9 mouse cellular contexts compared by ENCODE assay signal in genomic region chrX:152146150-152146549, GRCm38 (mm10). TPM values are rescaled to one million over a fixed set of nuclear protein-coding genes. Genes with fewer than 3 reads are reported as not detected.
A peak's percentile ranks its signal among the peaks of the same experiment; 100 is the strongest.
DNase-seq lines count a peak whose midpoint lies in the region; ATAC-seq and TF ChIP-seq lines count a peak whose summit lies in the region.
"Had no signal": no experiment of that assay in that cellular context is flagged by ENCODE, and none has a peak within 500 bp of the region (broad histone marks: within the 10 kb centered on the region; RNA-seq: fewer than 3 reads in every experiment).

No protein-coding gene starts in this region.

- ATAC-seq in heart, embryonic 12.5 days (ENCODE audit: insufficient number of reproducible peaks, low FRiP score) = no peak
- ATAC-seq in forebrain, postnatal 0 days = peak; percentile 32
- ATAC-seq in limb, embryonic 13.5 days (ENCODE audit: low FRiP score, low read depth) = no peak

- no peak for TF ChIP-seq POLR2A in brain, embryonic 14.5 days (IDR thresholded peaks at IDR 0.05; ENCODE audit: borderline replicate concordance, extremely low read depth, insufficient read depth, insufficient read length, poor library complexity, severe bottlenecking)

- no peak overlapping the region for H3K27ac ChIP-seq in heart, embryonic 12.5 days (ENCODE audit: poor library complexity, severe bottlenecking)
- no peak overlapping the region for H3K27ac ChIP-seq in forebrain, postnatal 0 days (ENCODE audit: low read depth, low read length)
- no peak overlapping the region for H3K27ac ChIP-seq in limb, embryonic 13.5 days

- no peak for DNase-seq in heart, adult 9 months (ENCODE audit: low spot score in 2 of 2)
- DNase-seq in brain, embryonic 14.5 days (ENCODE audit: low read depth) = peak; percentile 29
- peak; percentile 8 for DNase-seq in forebrain, postnatal 0 days
- no peak for DNase-seq in spleen, postnatal 4 days (ENCODE audit: low spot score in 2 of 2)
- no peak for DNase-seq in retina, embryonic 14.5 days (ENCODE audit: low spot score)
- no peak for DNase-seq in kidney, postnatal 25 days
- DNase-seq: lung, embryonic 14.5 days had no signal

- H3K9me3 ChIP-seq in heart, embryonic 12.5 days (replicated peaks) = no peaks in the 10 kb centered on the region
- no peaks in the 10 kb centered on the region for H3K9me3 ChIP-seq in forebrain, postnatal 0 days (ENCODE audit: low read length)
- H3K9me3 ChIP-seq in limb, embryonic 13.5 days = no peaks in the 10 kb centered on the region

- WGBS in heart, embryonic 12.5 days = 14% methylated on average over 1 of the region's 1 CpGs
- WGBS in forebrain, postnatal 0 days = 35% methylated on average over 1 of the region's 1 CpGs
- 33% methylated on average over 1 of the region's 1 CpGs for WGBS in limb, embryonic 13.5 days

- peaks cover 60% of the 10 kb centered on the region for H3K27me3 ChIP-seq in heart, embryonic 12.5 days (replicated peaks)
- no peaks in the 10 kb centered on the region for H3K27me3 ChIP-seq in forebrain, postnatal 0 days (ENCODE audit: insufficient read depth, low read length)
- peaks cover 81% of the 10 kb centered on the region for H3K27me3 ChIP-seq in limb, embryonic 13.5 days

- peak overlapping the region; percentile 85 for H3K4me2 ChIP-seq in heart, embryonic 12.5 days
- peak overlapping the region; percentile 65 for H3K4me2 ChIP-seq in forebrain, postnatal 0 days (ENCODE audit: low read depth)
- H3K4me2 ChIP-seq in limb, embryonic 13.5 days (replicated peaks) = peak overlapping the region; percentile 83

- no peak overlapping the region for H3K4me3 ChIP-seq in heart, embryonic 12.5 days
- H3K4me3 ChIP-seq in forebrain, postnatal 0 days (ENCODE audit: low read depth, low read length) = peak overlapping the region; percentile 59
- H3K4me3 ChIP-seq in limb, embryonic 13.5 days = peak overlapping the region; percentile 59; the same call in 1 of the 2 replicates

- H3K9ac ChIP-seq in heart, embryonic 12.5 days = no peak overlapping the region
- H3K9ac ChIP-seq in forebrain, postnatal 0 days = peak overlapping the region; percentile 25
- H3K9ac ChIP-seq in limb, embryonic 13.5 days = 0 out of 2 replicates have a peak overlapping the region, but pooled peaks have one; percentile 19
- H3K9ac ChIP-seq: lung, embryonic 14.5 days had no signal

- no peaks in the 10 kb centered on the region for H3K36me3 ChIP-seq in heart, embryonic 12.5 days
- H3K36me3 ChIP-seq in forebrain, postnatal 0 days (ENCODE audit: insufficient read depth) = no peaks in the 10 kb centered on the region
- no peaks in the 10 kb centered on the region for H3K36me3 ChIP-seq in limb, embryonic 13.5 days

- TF ChIP-seq CTCF in brain, embryonic 14.5 days (IDR thresholded peaks at IDR 0.05; ENCODE audit: borderline replicate concordance, extremely low read depth, insufficient read depth, insufficient read length) = no peak
- TF ChIP-seq CTCF in forebrain, postnatal 0 days (IDR thresholded peaks at IDR 0.05; ENCODE audit: low read depth) = no peak

- H3K4me1 ChIP-seq in heart, embryonic 12.5 days (replicated peaks) = peaks cover 19% of the 10 kb centered on the region; the same call in 1 of the 2 replicates
- H3K4me1 ChIP-seq in forebrain, postnatal 0 days (ENCODE audit: insufficient read depth) = no peaks in the 10 kb centered on the region
- H3K4me1 ChIP-seq in limb, embryonic 13.5 days = peaks cover 10% of the 10 kb centered on the region; the same call in 1 of the 2 replicates

RNA-seq across cellular contexts. Expression of gene Iqsec2, which starts 2.1 kb away (rescaled TPM):
- polyA plus RNA-seq in heart, embryonic 12.5 days (2016; fragmentation: Nextera tagmentation; extraction: Ambion mirVana) = 22.1 and 25.0 TPM in 2 replicates
- polyA plus RNA-seq in brain, embryonic 14.5 days (2012; rRNA removed) = 8.2 and 12.7 TPM in 2 replicates
- total RNA-seq in forebrain, postnatal 0 days (2014; rRNA removed) = 15.9 and 23.2 TPM in 2 replicates
- polyA plus RNA-seq in forebrain, postnatal 0 days (2015; fragmentation: Nextera tagmentation; extraction: Ambion mirVana) = 6.8 and 7.5 TPM in 2 replicates
- polyA plus RNA-seq in limb, embryonic 13.5 days (2015; fragmentation: Nextera tagmentation; extraction: Ambion mirVana) = 2.7 and 2.8 TPM in 2 replicates

Comparison
In these comparisons a context has a peak if more than half of its experiments do, and no peak if none do; other contexts are left out.
1. DNase-seq: peak in brain, embryonic 14.5 days (single experiment) and forebrain, postnatal 0 days (single experiment); none in heart, adult 9 months (0 of 2), spleen, postnatal 4 days (0 of 2), retina, embryonic 14.5 days (single experiment) and kidney, postnatal 25 days (0 of 2).
2. Peak in every context shown above with its lines, with median percentiles within 50 percentile points of each other: H3K4me2 ChIP-seq.